Mouse (Mus musculus) ES-E14 (cell line): ENCODE measurements around the gene Rrp15. TPM values are rescaled to one million over a fixed set of nuclear protein-coding genes. Genes with fewer than 3 reads are reported as not detected.

Source experiments
- DNase-seq: peaks from one replicate; pipeline ENCODE4 v3.0.0-alpha.2; 2013; ENCODE audit warnings: low read depth, low spot score
- H3K27ac ChIP-seq: 2 replicates; pipeline ENCODE4 v1.5.1; 2012; ENCODE audit warnings: low read depth, mild to moderate bottlenecking, low read length, moderate library complexity, mixed read lengths; ENCODE audit not compliant: poor library complexity, insufficient read depth, severe bottlenecking
- H3K36me3 ChIP-seq: 2 replicates; pipeline ENCODE4 v1.6.1; 2012; ENCODE audit warnings: mild to moderate bottlenecking, low read length, moderate library complexity, mixed read lengths; ENCODE audit not compliant: control insufficient read depth, poor library complexity, insufficient read depth, severe bottlenecking
- H3K4me1 ChIP-seq, 2 experiments: fragments of 150-350 bp in 1 of 2; sonication (generic) in 1 of 2; 2 replicates each; pipeline ENCODE4 v1.6.1; 2012; ENCODE audit warnings: low read length in 2 of 2, mild to moderate bottlenecking in 1 of 2, mixed read lengths in 1 of 2; ENCODE audit not compliant: control insufficient read depth in 2 of 2, insufficient read depth in 2 of 2, poor library complexity in 1 of 2
- H3K4me3 ChIP-seq, 2 experiments: fragments of 150-350 bp in 1 of 2; sonication (generic) in 1 of 2; 2 replicates each; pipeline ENCODE4 v1.5.1; 2012; ENCODE audit warnings: low read length in 2 of 2, low read depth in 1 of 2, mild to moderate bottlenecking in 1 of 2, mixed read lengths in 1 of 2; ENCODE audit not compliant: insufficient read depth in 1 of 2, poor library complexity in 1 of 2, severe bottlenecking in 1 of 2
- H3K9ac ChIP-seq: 2 replicates; pipeline ENCODE4 v1.6.1; 2012; ENCODE audit warnings: low read depth, mild to moderate bottlenecking, low read length, mixed read lengths; ENCODE audit not compliant: poor library complexity, insufficient read depth, severe bottlenecking
- H3K9me3 ChIP-seq: fragments of 150-350 bp; sonication (generic); 2 replicates; pipeline ENCODE4 v1.6.1; 2012; ENCODE audit warnings: low read depth, mild to moderate bottlenecking, low read length; ENCODE audit not compliant: control insufficient read depth, insufficient read depth
- CHD2 ChIP-seq: IDR thresholded peaks from 2 replicates; pipeline ENCODE4 v1.6.1; 2014; ENCODE audit warnings: mild to moderate bottlenecking, low read depth, low read length, inconsistent platforms
- HCFC1 ChIP-seq: IDR thresholded peaks from 2 replicates; pipeline ENCODE4 v1.6.1; 2012; ENCODE audit warnings: low read length, inconsistent platforms, borderline replicate concordance; ENCODE audit not compliant: insufficient read depth
- MAFK ChIP-seq: IDR thresholded peaks from 2 replicates; pipeline ENCODE4 v1.6.1; 2014; ENCODE audit warnings: mild to moderate bottlenecking, low read depth, low read length, inconsistent platforms; ENCODE audit not compliant: insufficient read depth
- ZC3H11A ChIP-seq: IDR thresholded peaks from 2 replicates; pipeline ENCODE4 v1.6.1; 2012; ENCODE audit warnings: low read depth, mild to moderate bottlenecking, inconsistent platforms, low read length, borderline replicate concordance
- ZNF384 ChIP-seq: IDR thresholded peaks from 2 replicates; pipeline ENCODE4 v1.6.1; 2012; ENCODE audit warnings: low read depth, low read length, inconsistent platforms
- in situ Hi-C, 2 experiments: fragments of 600-800 bp; cut with MboI; formaldehyde crosslinking; loops; one replicate each; pipeline ENCODE4 v1.15.1; 2025; ENCODE audit warnings: low sequenced_read_pairs in 2 of 2, inconsistent platforms in 1 of 2; ENCODE audit not compliant: unreplicated experiment in 2 of 2
- total RNA-seq: library from RNA; depleted of rRNA; stranded (reverse); fragments of 300-350 nt; gene quantifications from 2 replicates; pipeline ENCODE4 v1.2.3, GENCODE M21; 2012

Rrp15 gene
- total RNA-seq, 1 experiment = 93.6 TPM

DNA sequence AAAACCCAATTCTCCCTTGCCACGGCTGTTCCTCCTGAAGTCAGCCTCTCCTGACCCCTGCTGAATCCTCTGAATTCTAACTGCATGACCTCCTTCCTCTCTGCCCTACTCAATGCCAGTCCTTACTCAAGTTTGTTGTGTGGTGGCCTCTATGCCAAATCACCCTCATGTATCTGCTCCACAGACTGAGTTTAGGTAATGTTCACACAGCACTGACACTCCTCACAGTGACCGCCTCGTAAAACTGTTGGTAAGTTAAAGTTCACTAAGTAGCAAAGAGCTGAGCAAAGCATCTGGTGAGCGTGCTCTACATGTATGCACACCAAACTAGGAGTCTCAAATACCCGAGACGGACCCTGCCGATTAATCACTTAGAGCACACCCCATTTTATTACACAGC is 23.0 kb downstream of the Rrp15 start:
- DNase-seq = no peak
- H3K27ac ChIP-seq = no peak overlapping the region
- in situ Hi-C loops = no loop called here
- no peak overlapping the region for H3K4me3 ChIP-seq
- H3K9me3 ChIP-seq = no peaks in the 10 kb centered on the region
- no peak overlapping the region for H3K9ac ChIP-seq
- peaks cover 0 to 4% of the 10 kb centered on the region in 2 experiments; a peak in 2 of 4 replicates for H3K4me1 ChIP-seq
- H3K36me3 ChIP-seq = peaks cover 12% of the 10 kb centered on the region; the same call in 1 of the 2 replicates
- TF ChIP-seq CHD2 (no peak), ZNF384 (no peak), HCFC1 (no peak), ZC3H11A (no peak), MAFK (no peak)

GRCm38 (mm10) chr1:186722299-186722698 is 26.9 kb downstream of the Rrp15 start:
- in situ Hi-C loops = loop anchor here (25.0 kb wide), 3 partner anchors 260 to 1185 kb away; no protein-coding TSS in a partner anchor
- H3K27ac ChIP-seq = no peak overlapping the region
- no peaks in the 10 kb centered on the region for H3K9me3 ChIP-seq
- H3K9ac ChIP-seq = no peak overlapping the region
- H3K4me3 ChIP-seq = no peak overlapping the region
- no peak for DNase-seq
- H3K36me3 ChIP-seq = peaks cover 15% of the 10 kb centered on the region
- TF ChIP-seq ZC3H11A (no peak), HCFC1 (no peak), ZNF384 (no peak), MAFK (no peak), CHD2 (no peak)
- peaks cover 0 to 2% of the 10 kb centered on the region in 2 experiments; a peak in 1 of 4 replicates for H3K4me1 ChIP-seq

GRCm38 (mm10) chr1:186721846-186722245 is 27.3 kb downstream of the Rrp15 start:
- no peaks in the 10 kb centered on the region for H3K9me3 ChIP-seq
- no peak overlapping the region for H3K27ac ChIP-seq
- in situ Hi-C loops = loop anchor here (25.0 kb wide), 3 partner anchors 260 to 1185 kb away; no protein-coding TSS in a partner anchor
- no peak overlapping the region for H3K9ac ChIP-seq
- peaks cover 16% of the 10 kb centered on the region for H3K36me3 ChIP-seq
- peak; percentile 79 for DNase-seq
- H3K4me1 ChIP-seq = no peaks in the 10 kb centered on the region
- H3K4me3 ChIP-seq = no peak overlapping the region
- TF ChIP-seq ZC3H11A (peak; percentile 85), ZNF384 (no peak)

DNA sequence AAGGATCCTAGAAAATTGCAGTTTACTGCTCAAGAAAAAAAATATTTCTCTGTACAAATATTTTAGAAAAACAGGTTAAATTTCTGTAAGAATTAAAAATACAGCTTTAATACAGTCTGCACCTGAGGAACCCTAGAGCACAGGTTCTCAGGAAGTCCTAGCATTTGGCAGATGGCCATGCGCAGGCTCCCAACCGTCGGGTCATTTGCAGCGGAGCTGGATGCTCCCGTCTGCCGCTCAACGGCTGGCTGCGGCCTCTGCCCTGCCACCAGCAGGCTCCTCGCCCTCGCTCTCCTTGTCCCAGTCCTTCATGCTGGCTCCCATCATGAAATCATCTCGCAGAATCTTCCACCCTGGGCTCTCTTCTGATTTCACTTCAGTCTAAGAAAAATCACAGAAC is 28.0 kb downstream of the Rrp15 start:
- Histone ChIP-seq H3K9me3 (no peaks in the 10 kb centered on the region), H3K27ac (no peak overlapping the region), H3K4me3 (no peak overlapping the region), H3K9ac (no peak overlapping the region), H3K36me3 (peaks cover 17% of the 10 kb centered on the region), H3K4me1 (no peaks in the 10 kb centered on the region)
- in situ Hi-C loops = loop anchor here (25.0 kb wide), 3 partner anchors 259 to 1184 kb away; no protein-coding TSS in a partner anchor
- no peak for DNase-seq
- TF ChIP-seq CHD2 = no peak
- no peak for TF ChIP-seq ZC3H11A
- no peak for TF ChIP-seq MAFK
- no peak for TF ChIP-seq HCFC1
- no peak for TF ChIP-seq ZNF384

- Histone ChIP-seq H3K36me3 (peaks cover 19% of the 10 kb centered on the region), H3K9me3 (no peaks in the 10 kb centered on the region), H3K4me1 (no peaks in the 10 kb centered on the region), H3K27ac (no peak overlapping the region), H3K4me3 (no peak overlapping the region), H3K9ac (no peak overlapping the region)
- DNase-seq = peak; percentile 56
- in situ Hi-C loops = loop anchor here (5.0 to 25.0 kb wide), 4 partner anchors 257 to 1182 kb away; no protein-coding TSS in a partner anchor
- TF ChIP-seq HCFC1 (no peak), MAFK (no peak), CHD2 (no peak), ZNF384 (no peak), ZC3H11A (no peak)
These were observed 29.4 kb downstream of the Rrp15 start for GRCm38 (mm10) chr1:186719708-186720107.
